Mouse (Mus musculus) NIH3T3 (cell line): ENCODE data around the gene Rab37.

Experiments used
- DNase-seq: peaks from one replicate; pipeline ENCODE4 v3.0.0-alpha.2; 2012; ENCODE audit warnings: low read depth

The Rab37 gene

GRCm38 (mm10) chr11:115133800-115134199 lies 42.6 kb downstream of the Rab37 start, which contains the start of gene Cd300lf:
Cd300lf (minus strand) TSS chr11:115133992.
- no peak for DNase-seq

GRCm38 (mm10) chr11:115138597-115139262 lies 47.5 kb downstream of the Rab37 start:
- no peak for DNase-seq

GRCm38 (mm10) chr11:115141970-115142369 lies 50.7 kb downstream of the Rab37 start:
- no peak for DNase-seq

GRCm38 (mm10) chr11:115147813-115148212 lies 56.6 kb downstream of the Rab37 start:
- DNase-seq = no peak

GRCm38 (mm10) chr11:115150741-115151254 lies 59.6 kb downstream of the Rab37 start:
- no peak for DNase-seq

- peak; percentile 64 for DNase-seq
These were observed 60.7 kb downstream of the Rab37 start for GRCm38 (mm10) chr11:115151755-115152429.

GRCm38 (mm10) chr11:115153088-115153487 lies 61.9 kb downstream of the Rab37 start:
- no peak for DNase-seq

GRCm38 (mm10) chr11:115153699-115154292 lies 62.6 kb downstream of the Rab37 start:
- DNase-seq = peak; percentile 58

GRCm38 (mm10) chr11:115155053-115155634 lies 63.9 kb downstream of the Rab37 start:
- DNase-seq = no peak

GRCm38 (mm10) chr11:115157933-115158719 lies 66.9 kb downstream of the Rab37 start:
- DNase-seq = no peak

GRCm38 (mm10) chr11:115160016-115160797 lies 69.0 kb downstream of the Rab37 start:
- peak; percentile 70 for DNase-seq

- peak; percentile 80 for DNase-seq
These were observed 69.8 kb downstream of the Rab37 start for GRCm38 (mm10) chr11:115160883-115161577.

GRCm38 (mm10) chr11:115161578-115162204 lies 70.5 kb downstream of the Rab37 start:
- no peak for DNase-seq

GRCm38 (mm10) chr11:115162205-115162601 lies 71.0 kb downstream of the Rab37 start:
- peak; percentile 70 for DNase-seq

- peak; percentile 98 for DNase-seq
These were observed 71.7 kb downstream of the Rab37 start, which contains the start of gene Slc9a3r1 for GRCm38 (mm10) chr11:115162832-115163480. Slc9a3r1 (plus strand) TSS chr11:115163341.

GRCm38 (mm10) chr11:115163568-115164150 lies 72.4 kb downstream of the Rab37 start:
- peak; percentile 55 for DNase-seq

GRCm38 (mm10) chr11:115164341-115164975 lies 73.2 kb downstream of the Rab37 start:
- DNase-seq = peak; percentile 49

- no peak for DNase-seq
These were observed 73.7 kb downstream of the Rab37 start for GRCm38 (mm10) chr11:115164976-115165374.
